Mouse (Mus musculus) heart, embryonic 13.5 days (tissue): ENCODE measurements at regions not wholly inside any gene's neighbourhood (a gene's known extent, or its start where the extent isn't known, plus 50 kb on each side); places are given as distances from the start of the nearest gene placed in this dataset.

ENCODE experiments used
- ATAC-seq: fragments of 200-750 bp; cut with Nextera tagmentation; 2 replicates; pipeline ENCODE4 v1.8.0; 2017; ENCODE audit warnings: moderate TSS enrichment; ENCODE audit not compliant: insufficient number of reproducible peaks, low FRiP score, low TSS enrichment; ENCODE audit errors: extremely low read depth
- H3K27ac ChIP-seq: fragments of 300-500 bp; sonication (generic); replicated peaks from 2 replicates; pipeline ENCODE4 v1.5.1; 2015; ENCODE audit warnings: moderate library complexity, mild to moderate bottlenecking, inconsistent platforms
- H3K27me3 ChIP-seq: fragments of 300-500 bp; sonication (generic); replicated peaks from 2 replicates; pipeline ENCODE4 v1.6.1; 2015; ENCODE audit warnings: mild to moderate bottlenecking, inconsistent platforms
- H3K36me3 ChIP-seq: fragments of 300-500 bp; sonication (generic); 2 replicates; pipeline ENCODE4 v1.6.1; 2015; ENCODE audit warnings: mild to moderate bottlenecking, inconsistent platforms
- H3K4me1 ChIP-seq: fragments of 300-500 bp; sonication (generic); 2 replicates; pipeline ENCODE4 v1.6.1; 2015; ENCODE audit warnings: inconsistent platforms
- H3K4me2 ChIP-seq: fragments of 300-500 bp; sonication (generic); 2 replicates; pipeline ENCODE4 v1.6.1; 2015; ENCODE audit warnings: inconsistent platforms, mild to moderate bottlenecking, moderate library complexity
- H3K4me3 ChIP-seq: fragments of 300-500 bp; sonication (generic); 2 replicates; pipeline ENCODE4 v1.5.1; 2015; ENCODE audit warnings: moderate library complexity, mild to moderate bottlenecking, inconsistent platforms
- H3K9ac ChIP-seq: fragments of 300-500 bp; sonication (generic); 2 replicates; pipeline ENCODE4 v1.6.1; 2015; ENCODE audit warnings: inconsistent platforms, mild to moderate bottlenecking, moderate library complexity
- H3K9me3 ChIP-seq: fragments of 300-500 bp; sonication (generic); 2 replicates; pipeline ENCODE4 v1.6.1; 2016; ENCODE audit warnings: inconsistent platforms
- WGBS: fragments of 180-500 bp; shearing (Covaris S2); methylation state at CpG from one replicate; pipeline ENCODE4 v1.1.7; 2015; ENCODE audit warnings: mixed read lengths; 5-methylcytosine and 5-hydroxymethylcytosine counted together

GRCm38 (mm10) chr14:55406146-55406545, 72.4 kb upstream of the Dhrs4 start:
- H3K4me1 ChIP-seq = no peaks in the 10 kb centered on the region
- WGBS = 85% methylated on average over 2 of the region's 2 CpGs

More at GRCm38 (mm10) chr14:55406146-55406545, 72.4 kb upstream of the Dhrs4 start:
- Histone ChIP-seq H3K9me3 (no peaks in the 10 kb centered on the region), H3K4me3 (no peak overlapping the region), H3K27ac (no peak overlapping the region), H3K4me2 (no peak overlapping the region), H3K27me3 (no peaks in the 10 kb centered on the region), H3K9ac (no peak overlapping the region), H3K36me3 (no peaks in the 10 kb centered on the region)
- no peak for ATAC-seq
